Comparison of ENCODE assay signal across 23 mouse cellular contexts in the genomic region with DNA sequence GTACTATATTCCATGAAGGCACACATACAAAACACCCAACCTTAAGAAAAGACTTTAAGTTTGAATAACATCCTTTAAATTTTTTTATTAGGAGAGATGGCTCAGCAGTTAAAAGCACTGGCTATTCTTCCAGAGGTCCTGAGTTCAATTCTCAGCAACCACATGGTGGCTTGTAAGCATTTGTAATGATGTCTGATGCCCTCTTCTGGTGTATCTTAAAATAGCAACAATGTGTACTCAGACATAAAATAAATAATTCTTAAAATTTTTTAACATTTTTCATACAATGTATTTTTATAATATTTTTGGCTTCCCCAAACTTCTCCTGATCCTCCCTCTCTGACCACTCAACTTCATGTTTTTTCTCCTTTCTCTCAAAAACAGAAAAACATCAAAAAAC. TPM values are rescaled to one million over a fixed set of nuclear protein-coding genes. Genes with fewer than 3 reads are reported as not detected.
DNase-seq lines count a peak whose midpoint lies in the region; ATAC-seq and TF ChIP-seq lines count a peak whose summit lies in the region.
"Had no signal": no experiment of that assay in that cellular context is flagged by ENCODE, and none has a peak within 500 bp of the region (broad histone marks: within the 10 kb centered on the region; RNA-seq: fewer than 3 reads in every experiment).

No protein-coding gene starts in this region.

- no peak overlapping the region for H3K4me3 ChIP-seq in intestine, postnatal 0 days (ENCODE audit: low read depth, low read length)
- H3K4me3 ChIP-seq in intestine, embryonic 15.5 days (replicated peaks): no peak overlapping the region
- no peak overlapping the region for H3K4me3 ChIP-seq in lung, embryonic 14.5 days (ENCODE audit: low read depth, low read length)
- H3K4me3 ChIP-seq: forebrain, embryonic 12.5 days; heart, embryonic 15.5 days; hindbrain, embryonic 10.5 days; limb, embryonic 12.5 days had no signal

- ATAC-seq in intestine, postnatal 0 days: no peak
- no peak for ATAC-seq in intestine, embryonic 15.5 days
- no peak for ATAC-seq in lung, embryonic 14.5 days (ENCODE audit: insufficient read depth)
- ATAC-seq: hindbrain, postnatal 0 days had no signal

- no peak overlapping the region for H3K4me2 ChIP-seq in intestine, postnatal 0 days (replicated peaks; ENCODE audit: low read depth)
- H3K4me2 ChIP-seq in intestine, embryonic 15.5 days (replicated peaks): no peak overlapping the region
- H3K4me2 ChIP-seq in lung, embryonic 14.5 days: no peak overlapping the region
- H3K4me2 ChIP-seq: forebrain, embryonic 12.5 days; heart, embryonic 15.5 days; limb, embryonic 12.5 days; midbrain, embryonic 11.5 days had no signal

- no peaks in the 10 kb centered on the region for H3K27me3 ChIP-seq in intestine, postnatal 0 days (replicated peaks; ENCODE audit: control insufficient read depth, insufficient read depth, low read length)
- no peaks in the 10 kb centered on the region for H3K27me3 ChIP-seq in intestine, embryonic 15.5 days (replicated peaks)
- H3K27me3 ChIP-seq in lung, embryonic 14.5 days (ENCODE audit: insufficient read depth, low read length): no peaks in the 10 kb centered on the region
- H3K27me3 ChIP-seq: forebrain, embryonic 12.5 days; heart, embryonic 15.5 days; limb, embryonic 12.5 days had no signal

- peak; percentile 21 for DNase-seq in lung, embryonic 14.5 days
- DNase-seq in lung, postnatal 14 days: no peak
- peak; percentile 24 for DNase-seq in NIH3T3 (ENCODE audit: low read depth)
- DNase-seq in cerebellum, adult 9-10 months: no peak
- no peak for DNase-seq in right cerebral cortex, postnatal 4 days
- DNase-seq: adrenal gland, postnatal 10 days; cerebellum, adult 11 months; cerebellum, postnatal 14 days; gastrocnemius, postnatal 10 days; heart, adult 18-20 months; kidney, adult 9 months; kidney, postnatal 36 days; lung, adult 18-20 months; retina, postnatal 1 day had no signal

- H3K9ac ChIP-seq in intestine, postnatal 0 days (ENCODE audit: low read depth, low read length): no peak overlapping the region
- no peak overlapping the region for H3K9ac ChIP-seq in intestine, embryonic 15.5 days
- H3K9ac ChIP-seq in lung, embryonic 14.5 days: no peak overlapping the region
- H3K9ac ChIP-seq: forebrain, embryonic 12.5 days; heart, embryonic 15.5 days; limb, embryonic 12.5 days had no signal

- H3K4me1 ChIP-seq in intestine, postnatal 0 days (replicated peaks; ENCODE audit: control insufficient read depth, insufficient read depth, low read length): peaks cover 2% of the 10 kb centered on the region; the same call in 1 of the 2 replicates
- H3K4me1 ChIP-seq in intestine, embryonic 15.5 days (replicated peaks): no peaks in the 10 kb centered on the region
- no peaks in the 10 kb centered on the region for H3K4me1 ChIP-seq in lung, embryonic 14.5 days (ENCODE audit: insufficient read depth)
- H3K4me1 ChIP-seq: forebrain, embryonic 12.5 days; heart, embryonic 15.5 days; hindbrain, embryonic 10.5 days; limb, embryonic 12.5 days had no signal

- H3K36me3 ChIP-seq in intestine, postnatal 0 days (ENCODE audit: control insufficient read depth, insufficient read depth): no peaks in the 10 kb centered on the region
- no peaks in the 10 kb centered on the region for H3K36me3 ChIP-seq in intestine, embryonic 15.5 days
- H3K36me3 ChIP-seq in lung, embryonic 14.5 days (ENCODE audit: insufficient read depth): no peaks in the 10 kb centered on the region
- H3K36me3 ChIP-seq: forebrain, embryonic 12.5 days; heart, embryonic 15.5 days; hindbrain, embryonic 10.5 days; limb, embryonic 12.5 days had no signal

- TF ChIP-seq CTCF in intestine, postnatal 0 days (IDR thresholded peaks at IDR 0.05; ENCODE audit: low read depth): peak; percentile 33
- TF ChIP-seq CTCF in lung, embryonic 14.5 days (IDR thresholded peaks at IDR 0.05; ENCODE audit: low read depth): 0 out of 2 replicates have a peak, but pooled peaks have one; percentile 9

- H3K9me3 ChIP-seq in intestine, postnatal 0 days (ENCODE audit: control insufficient read depth): no peaks in the 10 kb centered on the region
- no peaks in the 10 kb centered on the region for H3K9me3 ChIP-seq in intestine, embryonic 15.5 days
- no peaks in the 10 kb centered on the region for H3K9me3 ChIP-seq in lung, embryonic 14.5 days (ENCODE audit: low read depth, low read length)
- H3K9me3 ChIP-seq: forebrain, embryonic 12.5 days; heart, embryonic 15.5 days; hindbrain, embryonic 10.5 days; limb, embryonic 12.5 days had no signal

- H3K27ac ChIP-seq in intestine, postnatal 0 days (ENCODE audit: low read depth, low read length): no peak overlapping the region
- no peak overlapping the region for H3K27ac ChIP-seq in intestine, embryonic 15.5 days
- H3K27ac ChIP-seq in lung, embryonic 14.5 days (ENCODE audit: low read depth): no peak overlapping the region
- H3K27ac ChIP-seq: forebrain, embryonic 12.5 days; heart, embryonic 15.5 days; hindbrain, embryonic 10.5 days; hindbrain, postnatal 0 days; limb, embryonic 12.5 days; macrophage had no signal

RNA-seq across cellular contexts. Expression of a gene that starts 9.4 kb away (rescaled TPM):
- 0.21 TPM in 2 replicates for polyA plus RNA-seq in intestine, postnatal 0 days (2015; fragmentation: Nextera tagmentation; extraction: Ambion mirVana)
- 0.25 and 0.34 TPM in 2 replicates for polyA plus RNA-seq in intestine, embryonic 15.5 days (2015; fragmentation: Nextera tagmentation; extraction: Ambion mirVana)
- polyA plus RNA-seq in lung, embryonic 14.5 days (2014; fragmentation: Nextera tagmentation; extraction: Ambion mirVana): 0.04 and 0.05 TPM in 2 replicates
- polyA plus RNA-seq: heart, embryonic 15.5 days; limb, embryonic 12.5 days; macrophage had no signal

RNA-seq across cellular contexts. Expression of a gene that starts 36.2 kb away (rescaled TPM):
- polyA plus RNA-seq in intestine, postnatal 0 days (2015; fragmentation: Nextera tagmentation; extraction: Ambion mirVana): 358 and 402 TPM in 2 replicates
- polyA plus RNA-seq in intestine, embryonic 15.5 days (2015; fragmentation: Nextera tagmentation; extraction: Ambion mirVana): 133 and 159 TPM in 2 replicates
- 13.3 and 15.0 TPM in 2 replicates for polyA plus RNA-seq in lung, embryonic 14.5 days (2014; fragmentation: Nextera tagmentation; extraction: Ambion mirVana)

Comparison
In these comparisons a context has a peak if more than half of its experiments do, and no peak if none do; other contexts are left out.
1. DNase-seq: peak in lung, embryonic 14.5 days (single experiment) and NIH3T3 (single experiment); none in lung, postnatal 14 days (single experiment), cerebellum, adult 9-10 months (single experiment) and right cerebral cortex, postnatal 4 days (single experiment).